12 mouse cellular contexts compared by ENCODE assay signal in the genomic region with DNA sequence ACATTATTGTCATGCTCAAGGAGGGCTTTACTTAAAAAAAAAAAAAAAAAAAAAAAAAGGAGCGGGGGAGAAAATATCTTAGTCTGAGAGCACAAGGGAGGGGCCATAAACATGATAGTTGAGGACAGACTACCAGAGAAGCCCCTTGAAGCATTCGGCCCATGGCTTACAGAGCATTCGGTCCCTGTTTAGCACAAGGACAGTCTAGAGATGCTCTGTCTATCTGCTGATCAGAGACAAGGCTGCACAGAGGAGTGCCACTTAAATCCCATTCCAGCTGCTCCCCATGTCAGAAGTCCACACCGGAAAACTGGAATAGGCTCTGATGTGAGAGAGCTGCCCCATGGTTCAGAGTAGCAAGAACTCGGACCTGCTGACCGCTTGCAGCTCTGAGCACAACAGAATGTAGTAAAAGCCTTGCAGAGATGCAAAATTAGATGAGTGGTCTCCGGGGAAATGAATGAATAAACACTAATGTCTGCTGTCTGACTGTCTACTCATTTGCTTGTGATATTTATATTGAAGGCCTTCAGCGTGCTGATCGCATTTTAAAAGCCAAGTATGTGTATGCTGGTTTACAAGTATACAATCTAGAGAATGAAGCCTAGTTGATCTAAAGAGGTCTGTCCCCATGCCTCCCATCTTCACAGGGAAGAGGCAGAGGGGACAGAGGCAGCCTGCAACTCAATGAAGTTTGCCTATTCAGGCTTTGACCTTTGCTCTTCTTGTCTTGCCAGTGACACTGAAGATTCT.
DNase-seq lines count a peak whose midpoint lies in the region; ATAC-seq and TF ChIP-seq lines count a peak whose summit lies in the region.
"Had no signal": no experiment of that assay in that cellular context is flagged by ENCODE, and none has a peak within 500 bp of the region (broad histone marks: within the 10 kb centered on the region; RNA-seq: fewer than 3 reads in every experiment).

No protein-coding gene starts in this region.

- no peak overlapping the region for H3K4me3 ChIP-seq in layer of hippocampus, adult 2 months
- H3K4me3 ChIP-seq in forebrain, embryonic 13.5 days = no peak overlapping the region
- H3K4me3 ChIP-seq in olfactory bulb, adult 2 months (ENCODE audit: insufficient read depth, low read depth, low read length) = no peak overlapping the region
- H3K4me3 ChIP-seq: embryonic facial prominence, embryonic 13.5 days; gastrocnemius, adult 2 months; heart, embryonic 13.5 days; megakaryocyte, embryonic 14.5 days had no signal

- no peaks in the 10 kb centered on the region for H3K36me3 ChIP-seq in forebrain, embryonic 13.5 days (ENCODE audit: poor library complexity, severe bottlenecking)
- H3K36me3 ChIP-seq: embryonic facial prominence, embryonic 13.5 days; heart, embryonic 13.5 days had no signal

- peak overlapping the region; percentile 30; the same call in 1 of the 2 replicates for H3K4me2 ChIP-seq in forebrain, embryonic 13.5 days
- H3K4me2 ChIP-seq: embryonic facial prominence, embryonic 13.5 days; heart, embryonic 13.5 days had no signal

- peaks cover 28% of the 10 kb centered on the region for H3K4me1 ChIP-seq in forebrain, embryonic 13.5 days
- peaks cover 3% of the 10 kb centered on the region; the same call in 1 of the 2 replicates for H3K4me1 ChIP-seq in olfactory bulb, adult 2 months (ENCODE audit: control insufficient read depth, insufficient read depth, low read length)
- H3K4me1 ChIP-seq: heart, embryonic 13.5 days; megakaryocyte, embryonic 14.5 days had no signal

- TF ChIP-seq CTCF in layer of hippocampus, adult 2 months (conservative IDR thresholded peaks at IDR 0.05) = no peak
- no peak for TF ChIP-seq CTCF in olfactory bulb, adult 2 months (IDR thresholded peaks at IDR 0.05; ENCODE audit: insufficient read depth, low read depth, low read length)

- no peak for TF ChIP-seq POLR2A in olfactory bulb, adult 2 months (IDR thresholded peaks at IDR 0.05; ENCODE audit: insufficient read depth, low read depth, low read length)

- no peaks in the 10 kb centered on the region for H3K27me3 ChIP-seq in forebrain, embryonic 13.5 days
- H3K27me3 ChIP-seq: embryonic facial prominence, embryonic 13.5 days; heart, embryonic 13.5 days; megakaryocyte, embryonic 14.5 days had no signal

- no peak for DNase-seq in layer of hippocampus, adult 2 months (ENCODE audit: low spot score in 2 of 2)
- no peak for DNase-seq in layer of hippocampus, adult 18-20 months (ENCODE audit: low spot score in 2 of 2)
- peak; percentile 11 for DNase-seq in mesoderm, embryonic 11.5 days (ENCODE audit: low read depth, low spot score)
- no peak for DNase-seq in liver
- no peak for DNase-seq in thymus, postnatal 10 days (ENCODE audit: low spot score in 2 of 2)
- no peak for DNase-seq in natural killer cell, adult 2 months (ENCODE audit: low spot score in 2 of 2)
- DNase-seq: gastrocnemius, adult 2 months had no signal

- peak; percentile 44 for ATAC-seq in forebrain, embryonic 13.5 days

- WGBS in forebrain, embryonic 13.5 days = 71% methylated on average over 9 of the region's 9 CpGs
- whole genome bisulfite sequencing in olfactory bulb, adult 2 months = 71% methylated on average over 9 of the region's 9 CpGs

- peak overlapping the region; percentile 92 for H3K27ac ChIP-seq in layer of hippocampus, adult 2 months
- H3K27ac ChIP-seq in forebrain, embryonic 13.5 days = peak overlapping the region; percentile 89
- peak overlapping the region; percentile 88 for H3K27ac ChIP-seq in olfactory bulb, adult 2 months (ENCODE audit: insufficient read depth, low read depth, low read length)
- H3K27ac ChIP-seq: embryonic facial prominence, embryonic 13.5 days; gastrocnemius, adult 2 months; heart, embryonic 13.5 days had no signal

- no peaks in the 10 kb centered on the region for H3K9me3 ChIP-seq in forebrain, embryonic 13.5 days (replicated peaks)
- H3K9me3 ChIP-seq: embryonic facial prominence, embryonic 13.5 days; heart, embryonic 13.5 days; megakaryocyte, embryonic 14.5 days had no signal

- H3K9ac ChIP-seq in forebrain, embryonic 13.5 days = no peak overlapping the region
- H3K9ac ChIP-seq: embryonic facial prominence, embryonic 13.5 days; heart, embryonic 13.5 days had no signal
